Mouse (Mus musculus) bone marrow macrophage, adult 2 months (primary cell): Measurements from ENCODE around the gene Pbrm1.

Source experiments
- CTCF ChIP-seq: IDR thresholded peaks from 2 replicates; pipeline ENCODE4 v1.5.1; 2012; ENCODE audit warnings: low read depth, mild to moderate bottlenecking, low read length, moderate library complexity
- POLR2A ChIP-seq: IDR thresholded peaks from 2 replicates; pipeline ENCODE4 v1.6.1; 2012; ENCODE audit warnings: mild to moderate bottlenecking, low read depth, low read length, borderline replicate concordance

- TF ChIP-seq CTCF (no peak), POLR2A (no peak)
These were observed 145.1 kb downstream of the Pbrm1 start for GRCm38 (mm10) chr14:31164067-31164466.
